Mouse (Mus musculus) midbrain, embryonic 14.5 days (tissue): ENCODE results near the gene Ube2l3. TPM values are rescaled to one million over a fixed set of nuclear protein-coding genes. Genes with fewer than 3 reads are reported as not detected.

Experiments used
- ATAC-seq: fragments of 200-750 bp; cut with Nextera tagmentation; 2 replicates; pipeline ENCODE4 v1.8.0; 2017; ENCODE audit warnings: moderate number of reproducible peaks, moderate library complexity; ENCODE audit not compliant: low FRiP score, low TSS enrichment
- DNase-seq: peaks from one replicate; pipeline ENCODE4 v3.0.0-alpha.2; 2015
- H3K27ac ChIP-seq: fragments of 300-500 bp; sonication (generic); replicated peaks from 2 replicates; pipeline ENCODE4 v1.5.1; 2014; ENCODE audit warnings: mild to moderate bottlenecking, low read depth, low read length, moderate library complexity
- H3K27me3 ChIP-seq: fragments of 300-500 bp; sonication (generic); 2 replicates; pipeline ENCODE4 v1.6.1; 2014; ENCODE audit warnings: low read length, control low read depth, mixed read lengths; ENCODE audit not compliant: control insufficient read depth, insufficient read depth
- H3K36me3 ChIP-seq: fragments of 300-500 bp; sonication (generic); 2 replicates; pipeline ENCODE4 v1.6.1; 2014; ENCODE audit warnings: low read length, control low read depth; ENCODE audit not compliant: control insufficient read depth, insufficient read depth
- H3K4me1 ChIP-seq: fragments of 300-500 bp; sonication (generic); 2 replicates; pipeline ENCODE4 v1.6.1; 2014; ENCODE audit warnings: mild to moderate bottlenecking, antibody characterized with exemption, low read length, control low read depth; ENCODE audit not compliant: control insufficient read depth, insufficient read depth
- H3K4me2 ChIP-seq: fragments of 300-500 bp; sonication (generic); 2 replicates; pipeline ENCODE4 v1.6.1; 2014; ENCODE audit warnings: mild to moderate bottlenecking, low read length, moderate library complexity
- H3K4me3 ChIP-seq: fragments of 300-500 bp; sonication (generic); replicated peaks from 2 replicates; pipeline ENCODE4 v1.5.1; 2014; ENCODE audit warnings: low read depth, low read length
- H3K9ac ChIP-seq: fragments of 300-500 bp; sonication (generic); replicated peaks from 2 replicates; pipeline ENCODE4 v1.6.1; 2014; ENCODE audit warnings: mild to moderate bottlenecking, low read length, moderate library complexity
- H3K9me3 ChIP-seq: fragments of 300-500 bp; sonication (generic); 2 replicates; pipeline ENCODE4 v1.6.1; 2016; ENCODE audit warnings: low read length, control low read depth, mixed read lengths; ENCODE audit not compliant: control insufficient read depth
- WGBS: fragments of 180-500 bp; shearing (Covaris S2); extraction: QIAGEN DNeasy Blood & Tissue Kit; methylation state at CpG from one replicate; pipeline ENCODE4 v1.1.7; 2014; 5-methylcytosine and 5-hydroxymethylcytosine counted together
- polyA plus RNA-seq: library from polyadenylated mRNA; unstranded; fragments of >200 nt; fragmentation: Nextera tagmentation; extraction: Ambion mirVana; gene quantifications from 2 replicates; pipeline ENCODE4 v1.2.1, GENCODE M21; 2014

The Ube2l3 gene
- polyA plus RNA-seq, 1 experiment from 2014 or later: 297 TPM

DNA sequence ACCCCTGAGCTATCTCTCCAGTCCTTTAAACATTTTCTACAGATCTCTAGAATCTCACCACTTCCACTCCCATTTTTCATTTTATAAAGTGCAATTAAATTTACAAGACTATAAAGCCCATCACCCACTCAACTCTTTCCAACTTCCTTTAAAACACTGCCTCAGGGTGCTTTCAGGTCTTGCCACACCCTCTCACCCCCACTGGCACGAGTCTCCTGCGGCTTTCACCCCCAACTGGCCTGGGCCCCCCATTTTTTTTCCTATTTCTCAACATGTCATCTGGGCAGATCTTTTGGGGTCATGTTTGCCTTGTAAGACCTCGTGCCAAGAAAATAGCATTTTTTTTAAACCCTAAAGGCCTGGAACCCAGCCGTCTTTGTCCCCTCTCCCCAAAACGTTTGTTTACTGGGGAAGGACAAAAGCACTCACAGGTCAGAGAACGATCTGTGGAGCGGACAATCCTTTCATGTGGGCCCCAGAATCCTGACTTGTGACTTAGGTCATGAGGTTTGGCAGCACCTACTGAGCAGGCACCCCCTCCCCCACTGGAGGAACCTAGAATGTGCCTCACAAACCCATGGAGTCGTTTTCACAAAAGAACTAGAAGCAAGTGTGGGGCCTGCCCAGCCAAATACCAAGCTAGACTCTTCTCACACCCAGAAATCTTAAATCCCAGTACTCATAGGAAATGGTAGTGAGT, 14.6 kb upstream of the Ube2l3 start:
- Histone ChIP-seq H3K36me3 (no peaks in the 10 kb centered on the region), H3K9ac (no peak overlapping the region), H3K4me2 (no peak overlapping the region), H3K4me1 (no peaks in the 10 kb centered on the region), H3K27me3 (no peaks in the 10 kb centered on the region), H3K27ac (no peak overlapping the region), H3K9me3 (no peaks in the 10 kb centered on the region), H3K4me3 (no peak overlapping the region)
- DNase-seq: no peak
- ATAC-seq: no peak
- 68% methylated on average over 8 of the region's 8 CpGs for WGBS

GRCm38 (mm10) chr16:17209981-17210838, 7.8 kb upstream of the Ube2l3 start:
- peak; percentile 96 for DNase-seq
- Histone ChIP-seq H3K4me1 (peaks cover 22% of the 10 kb centered on the region), H3K27ac (0 out of 2 replicates have a peak overlapping the region, but pooled peaks have one; percentile 9), H3K4me3 (peak overlapping the region; percentile 60), H3K36me3 (no peaks in the 10 kb centered on the region), H3K4me2 (peak overlapping the region; percentile 98), H3K27me3 (no peaks in the 10 kb centered on the region), H3K9me3 (no peaks in the 10 kb centered on the region), H3K9ac (peak overlapping the region; percentile 74)
- whole genome bisulfite sequencing: 7% methylated on average over 48 of the region's 48 CpGs
- peak; percentile 74 for ATAC-seq

- peak overlapping the region; percentile 95 for H3K27ac ChIP-seq
- peaks cover 22% of the 10 kb centered on the region for H3K4me1 ChIP-seq
- WGBS: 2% methylated on average over 37 of the region's 37 CpGs
- DNase-seq (no peak), ATAC-seq (peak; percentile 17; the same call in 1 of the 2 replicates)
- peak overlapping the region; percentile 60 for H3K4me3 ChIP-seq
- no peaks in the 10 kb centered on the region for H3K9me3 ChIP-seq
- no peaks in the 10 kb centered on the region for H3K27me3 ChIP-seq
- no peaks in the 10 kb centered on the region for H3K36me3 ChIP-seq
- H3K9ac ChIP-seq: peak overlapping the region; percentile 74
- peak overlapping the region; percentile 98 for H3K4me2 ChIP-seq
Observed at GRCm38 (mm10) chr16:17209404-17209960, 7.0 kb upstream of the Ube2l3 start.

DNA sequence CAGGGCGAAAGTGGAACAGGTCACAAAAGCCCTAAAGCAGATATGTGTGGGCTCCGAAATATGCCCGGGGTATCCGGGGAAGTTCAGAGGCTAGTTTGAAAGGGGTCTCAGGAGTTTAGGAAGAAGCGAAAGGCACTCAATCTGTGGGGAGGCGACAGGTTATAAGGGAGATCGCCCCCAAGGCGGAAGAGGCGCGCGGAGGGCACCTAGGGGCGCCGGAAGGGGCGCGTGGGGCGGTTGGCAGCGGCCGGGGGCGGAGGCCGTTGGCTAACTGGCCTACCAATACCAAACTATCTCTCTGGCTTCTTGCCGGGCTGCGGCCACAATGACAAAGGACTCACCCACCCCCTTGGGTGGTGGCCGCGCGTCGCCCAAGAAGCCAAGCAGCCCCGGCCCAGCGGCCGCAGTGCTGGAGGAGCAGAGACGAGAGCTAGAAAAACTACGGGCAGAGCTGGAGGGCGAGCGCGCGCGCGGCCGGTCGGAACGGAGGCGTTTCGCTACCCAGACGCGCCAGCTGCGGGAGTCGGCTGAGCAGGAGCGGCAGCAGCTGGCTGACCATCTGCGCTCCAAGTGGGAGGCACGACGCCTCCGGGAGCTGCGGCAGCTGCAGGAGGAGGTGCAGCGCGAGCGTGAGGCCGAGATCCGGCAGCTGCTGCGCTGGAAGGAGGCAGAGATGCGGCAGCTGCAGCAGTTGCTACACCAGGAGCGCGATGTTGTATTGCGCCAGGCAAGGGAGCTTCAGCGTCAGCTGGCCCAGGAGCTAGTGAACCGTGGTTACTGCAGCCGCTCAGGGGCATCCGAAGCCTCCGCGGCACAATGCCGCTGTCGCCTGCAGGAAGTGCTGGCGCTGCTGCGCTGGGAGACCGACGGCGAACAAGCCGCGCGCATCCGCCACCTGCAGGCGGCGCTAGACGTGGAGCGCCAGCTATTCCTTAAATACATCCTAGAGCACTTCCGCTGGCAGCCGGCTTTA, 6.2 kb upstream of the Ube2l3 start, which contains the start of gene Rimbp3:
Rimbp3 (plus strand) TSS at position 215 of the 973 bp plus-strand sequence.
- ATAC-seq (peak; percentile 83), DNase-seq (peak; percentile 97)
- Histone ChIP-seq H3K4me2 (peak within 1 kb of the TSS; percentile 98), H3K9me3 (no peaks in the 10 kb centered on the region), H3K27ac (peak within 1 kb of the TSS; percentile 95), H3K4me3 (peak within 1 kb of the TSS; percentile 60), H3K27me3 (no peaks in the 10 kb centered on the region), H3K4me1 (peaks cover 22% of the 10 kb centered on the region), H3K9ac (peak within 1 kb of the TSS; percentile 74), H3K36me3 (no peaks in the 10 kb centered on the region)
- WGBS: under 1% methylated on average over 85 of the region's 85 CpGs

- Histone ChIP-seq H3K9me3 (no peaks in the 10 kb centered on the region), H3K4me1 (peaks cover 16% of the 10 kb centered on the region), H3K36me3 (no peaks in the 10 kb centered on the region), H3K4me2 (no peak overlapping the region), H3K27ac (no peak overlapping the region), H3K9ac (no peak overlapping the region), H3K4me3 (no peak overlapping the region), H3K27me3 (no peaks in the 10 kb centered on the region)
- ATAC-seq: no peak
- DNase-seq: peak; percentile 68
- WGBS: 1% methylated on average over 6 of the region's 6 CpGs
Observed at GRCm38 (mm10) chr16:17204990-17205389, 2.5 kb upstream of the Ube2l3 start.

GRCm38 (mm10) chr16:17201977-17202376, 472 bp downstream of the Ube2l3 start:
- 59% methylated on average over 2 of the region's 2 CpGs for WGBS
- no peaks in the 10 kb centered on the region for H3K9me3 ChIP-seq
- no peak for ATAC-seq
- peaks cover 12% of the 10 kb centered on the region for H3K4me1 ChIP-seq
- DNase-seq: peak; percentile 46
- H3K4me3 ChIP-seq: no peak overlapping the region
- peaks cover 3% of the 10 kb centered on the region; the same call in 1 of the 2 replicates for H3K36me3 ChIP-seq
- no peak overlapping the region for H3K4me2 ChIP-seq
- no peaks in the 10 kb centered on the region for H3K27me3 ChIP-seq
- H3K27ac ChIP-seq: no peak overlapping the region
- H3K9ac ChIP-seq: no peak overlapping the region

- WGBS: under 1% methylated on average over 72 of the region's 72 CpGs
- Histone ChIP-seq H3K27ac (peak overlapping the region; percentile 78), H3K9ac (peak overlapping the region; percentile 99)
Observed at GRCm38 (mm10) chr16:17200953-17201707, 1.3 kb downstream of the Ube2l3 start.

More at GRCm38 (mm10) chr16:17200953-17201707, 1.3 kb downstream of the Ube2l3 start:
- peaks cover 3% of the 10 kb centered on the region; the same call in 1 of the 2 replicates for H3K36me3 ChIP-seq
- ATAC-seq (peak; percentile 89), DNase-seq (peak; percentile 92)
- H3K4me3 ChIP-seq: peak overlapping the region; percentile 97
- no peaks in the 10 kb centered on the region for H3K9me3 ChIP-seq
- H3K4me1 ChIP-seq: peaks cover 12% of the 10 kb centered on the region
- peak overlapping the region; percentile 90 for H3K4me2 ChIP-seq
- no peaks in the 10 kb centered on the region for H3K27me3 ChIP-seq
